Mouse (Mus musculus): Measurements from ENCODE around the gene Polr2f.

The Polr2f gene

GRCm38 (mm10) chr15:79140866-79141565, at the start of gene Polr2f, which contains the start of gene 1700088E04Rik:
Gene Polr2f (plus strand): TSS chr15:79141009.
Gene 1700088E04Rik (minus strand): TSS chr15:79141253.
- DNase-seq, result peak; percentile 96

- no peak for DNase-seq
These were observed 48.5 kb upstream of the Polr2f start for GRCm38 (mm10) chr15:79092284-79092683.

- peak; percentile 45 for DNase-seq
These were observed 47.5 kb upstream of the Polr2f start for GRCm38 (mm10) chr15:79093083-79093839.

- DNase-seq, result no peak
These were observed 45.3 kb upstream of the Polr2f start for GRCm38 (mm10) chr15:79095483-79095882.

GRCm38 (mm10) chr15:79096556-79096955, 44.3 kb upstream of the Polr2f start:
- no peak for DNase-seq

GRCm38 (mm10) chr15:79097135-79097534, 43.7 kb upstream of the Polr2f start:
- no peak for DNase-seq

GRCm38 (mm10) chr15:79097611-79098025, 43.2 kb upstream of the Polr2f start:
- DNase-seq, result peak; percentile 44

- no peak for DNase-seq
These were observed 42.6 kb upstream of the Polr2f start for GRCm38 (mm10) chr15:79098220-79098619.

- DNase-seq, result peak; percentile 50
These were observed 41.9 kb upstream of the Polr2f start for GRCm38 (mm10) chr15:79098868-79099267.

- no peak for DNase-seq
These were observed 41.4 kb upstream of the Polr2f start for GRCm38 (mm10) chr15:79099456-79099855.

GRCm38 (mm10) chr15:79100391-79100790, 40.4 kb upstream of the Polr2f start:
- no peak for DNase-seq

- DNase-seq, result no peak
These were observed 39.3 kb upstream of the Polr2f start for GRCm38 (mm10) chr15:79101531-79101930.

GRCm38 (mm10) chr15:79103264-79103663, 37.5 kb upstream of the Polr2f start:
- no peak for DNase-seq

- DNase-seq, result no peak
These were observed 35.0 kb upstream of the Polr2f start for GRCm38 (mm10) chr15:79105804-79106203.

- no peak for DNase-seq
These were observed 32.8 kb upstream of the Polr2f start for GRCm38 (mm10) chr15:79107966-79108365.

GRCm38 (mm10) chr15:79108421-79109320, 32.1 kb upstream of the Polr2f start, which contains the start of gene Micall1:
Gene Micall1 (plus strand): TSS chr15:79108898.
- peak; percentile 78 for DNase-seq

GRCm38 (mm10) chr15:79109321-79109934, 31.4 kb upstream of the Polr2f start:
- DNase-seq, result no peak

GRCm38 (mm10) chr15:79110031-79110430, 30.8 kb upstream of the Polr2f start:
- DNase-seq, result no peak

GRCm38 (mm10) chr15:79110528-79110927, 30.3 kb upstream of the Polr2f start:
- DNase-seq, result no peak

GRCm38 (mm10) chr15:79111774-79112173, 29.0 kb upstream of the Polr2f start:
- no peak for DNase-seq

GRCm38 (mm10) chr15:79115276-79115675, 25.5 kb upstream of the Polr2f start:
- DNase-seq, result no peak

- DNase-seq, result no peak
These were observed 21.3 kb upstream of the Polr2f start for GRCm38 (mm10) chr15:79119491-79119890.

- no peak for DNase-seq
These were observed 18.7 kb upstream of the Polr2f start for GRCm38 (mm10) chr15:79122119-79122518.

Measured in lung, postnatal 14 days (tissue).